Mouse (Mus musculus) kidney, postnatal 4 days (tissue): ENCODE results near the gene Prl7a1.

Experiments
- DNase-seq, 2 experiments: peaks; one replicate each; pipeline ENCODE4 v3.0.0; 2021; ENCODE audit warnings: mixed read lengths in 2 of 2

Prl7a1 gene

DNA sequence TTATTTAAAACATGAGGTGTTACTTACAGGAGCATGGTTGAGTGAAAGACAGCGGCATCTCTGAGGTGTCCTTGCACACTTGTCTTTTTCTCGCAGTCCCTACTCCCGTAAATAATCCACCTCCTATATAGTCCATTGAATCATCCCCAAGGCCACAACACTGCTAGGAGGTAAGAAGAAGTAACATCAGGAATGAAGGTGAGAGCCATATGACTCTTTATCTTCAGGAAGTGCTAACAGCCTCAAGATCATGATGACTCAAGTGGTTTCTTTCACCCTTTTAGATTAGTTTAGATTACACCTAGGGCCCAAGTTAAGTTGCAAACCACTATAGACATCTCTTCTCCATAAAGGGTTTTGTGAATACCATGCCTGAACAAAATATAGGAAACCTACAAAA is at the start of gene Prl7a1:
Gene Prl7a1 (minus strand): TSS at position 101 of the 400 bp plus-strand sequence.
- no peak for DNase-seq

DNA sequence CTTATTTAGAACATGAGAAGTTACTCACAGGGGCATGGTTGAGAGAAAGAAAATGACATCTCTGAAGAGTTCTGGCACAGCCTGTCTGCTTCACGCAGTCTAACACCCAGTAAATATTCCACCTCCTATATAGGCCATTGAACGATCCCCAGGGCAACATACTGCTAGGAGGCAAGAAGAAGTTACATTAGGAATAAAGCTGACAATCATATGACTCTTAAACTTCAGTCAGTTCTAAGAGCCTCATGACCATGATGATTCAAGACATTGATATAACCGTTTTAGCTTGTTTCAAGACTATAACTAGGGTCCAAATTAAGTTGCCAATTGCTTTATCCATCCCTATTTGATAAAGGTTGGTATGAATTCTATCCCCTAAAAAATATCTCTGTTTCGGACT is 25.6 kb upstream of the Prl7a1 start, which contains the start of gene Prl7a2:
Gene Prl7a2 (minus strand): TSS at position 101 of the 400 bp plus-strand sequence.
- no peak for DNase-seq

DNA sequence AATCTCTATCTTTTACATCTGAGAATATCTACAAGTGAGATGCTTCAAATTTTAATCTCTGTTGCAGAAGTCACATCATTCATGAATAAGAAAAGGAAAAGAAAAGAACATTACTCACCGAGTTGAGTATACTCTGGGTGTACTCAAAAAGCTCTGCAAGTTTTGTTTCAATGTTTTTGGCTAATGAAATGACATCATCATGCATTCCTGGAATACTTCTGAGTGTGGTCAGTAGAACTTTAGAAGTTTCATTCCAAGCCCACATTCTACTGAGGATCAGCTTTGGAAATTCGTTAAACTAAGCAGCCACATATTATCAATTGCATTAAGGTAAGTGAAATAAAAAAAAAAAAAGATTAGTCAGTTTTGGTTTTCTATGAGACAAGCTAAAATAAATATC is 18.5 kb upstream of the Prl7a1 start:
- no peak for DNase-seq

DNA sequence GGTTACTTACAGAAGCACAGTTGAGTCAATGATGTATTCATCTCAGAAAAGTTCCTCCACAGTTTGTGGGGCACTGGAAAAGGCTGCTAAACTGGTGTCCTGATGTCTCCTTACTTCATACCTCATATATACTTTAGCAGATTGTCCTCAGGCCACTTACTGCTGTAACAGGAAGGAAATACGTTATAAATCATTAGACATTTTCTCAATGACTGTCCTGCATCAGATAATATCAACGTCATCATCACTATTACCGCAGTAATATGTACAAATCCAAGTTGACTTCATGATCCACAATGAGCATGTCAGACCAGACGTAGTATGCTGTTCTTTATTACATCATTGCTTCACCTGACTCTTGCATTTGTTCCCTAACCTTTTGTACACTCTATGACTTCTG is 31.8 kb downstream of the Prl7a1 start, which contains the start of gene Prl7b1:
Gene Prl7b1 (minus strand): TSS at position 101 of the 400 bp plus-strand sequence.
- no peak for DNase-seq
